Mouse (Mus musculus) G1E (cell line): ENCODE measurements around the gene Msantd2. TPM values are rescaled to one million over a fixed set of nuclear protein-coding genes. Genes with fewer than 3 reads are reported as not detected.

Experiments used
- ATAC-seq: 2 replicates; pipeline ENCODE4 v1.8.0; 2016; ENCODE audit warnings: mild to moderate bottlenecking; ENCODE audit not compliant: insufficient number of reproducible peaks, poor library complexity, low FRiP score, severe bottlenecking; ENCODE audit errors: extremely low read depth
- DNase-seq: peaks from one replicate; pipeline ENCODE4 v3.0.0; 2012; ENCODE audit warnings: low spot score
- H3K27me3 ChIP-seq: 2 replicates; pipeline ENCODE4 v1.6.1; 2012; ENCODE audit warnings: mild to moderate bottlenecking, low read length, inconsistent platforms; ENCODE audit not compliant: insufficient read depth
- H3K36me3 ChIP-seq: replicated peaks from 2 replicates; pipeline ENCODE3; 2012; ENCODE audit warnings: mild to moderate bottlenecking, inconsistent platforms
- H3K4me1 ChIP-seq: 2 replicates; pipeline ENCODE4 v1.6.1; 2012; ENCODE audit warnings: low read depth, low read length, inconsistent platforms, mixed read lengths; ENCODE audit not compliant: insufficient read depth
- H3K4me3 ChIP-seq: 2 replicates; pipeline ENCODE4 v1.5.1; 2012; ENCODE audit warnings: low read depth, mild to moderate bottlenecking, inconsistent platforms, low read length, moderate library complexity, mixed read lengths
- H3K9me3 ChIP-seq: replicated peaks from 2 replicates; pipeline ENCODE4 v1.6.1; 2012; ENCODE audit warnings: inconsistent platforms
- CTCF ChIP-seq: IDR thresholded peaks from 2 replicates; pipeline ENCODE4 v1.5.1; 2012; ENCODE audit warnings: low read depth, low read length, inconsistent platforms, mixed read lengths
- GATA1 ChIP-seq: IDR thresholded peaks from 2 replicates; pipeline ENCODE4 v1.6.1; 2012; ENCODE audit warnings: borderline replicate concordance, low read length, inconsistent platforms, mixed read lengths
- GATA2 ChIP-seq: IDR thresholded peaks from 2 replicates; pipeline ENCODE4 v1.6.1; 2012; ENCODE audit warnings: low read depth, low read length, inconsistent platforms, borderline replicate concordance
- POLR2AphosphoS5 ChIP-seq: IDR thresholded peaks from 2 replicates; pipeline ENCODE4 v1.6.1; 2012; ENCODE audit warnings: low read depth, low read length, inconsistent platforms; ENCODE audit not compliant: insufficient replicate concordance
- TAL1 ChIP-seq: conservative IDR thresholded peaks from 2 replicates; pipeline ENCODE4 v1.6.1; 2012; ENCODE audit warnings: low read depth, low read length, inconsistent platforms, mixed read lengths
- polyA plus RNA-seq: library from polyadenylated mRNA; stranded (reverse); fragments of >175 nt; gene quantifications from 2 replicates; pipeline ENCODE4 v1.2.3, GENCODE M21; 2012
- total RNA-seq, 2 experiments: library from RNA; stranded (forward) in 1 of 2; stranded (reverse) in 1 of 2; fragments of 200-1000 nt in 1 of 2; fragments of >200 nt in 1 of 2; fragmentation: Nextera tagmentation in 1 of 2; gene quantifications; 2 replicates each; pipeline ENCODE4 v1.2.3; 2014 to 2017

Gene Msantd2
- total and polyA plus RNA-seq, 3 experiments = 27.5 to 59.1 (median 49.4) TPM

DNA sequence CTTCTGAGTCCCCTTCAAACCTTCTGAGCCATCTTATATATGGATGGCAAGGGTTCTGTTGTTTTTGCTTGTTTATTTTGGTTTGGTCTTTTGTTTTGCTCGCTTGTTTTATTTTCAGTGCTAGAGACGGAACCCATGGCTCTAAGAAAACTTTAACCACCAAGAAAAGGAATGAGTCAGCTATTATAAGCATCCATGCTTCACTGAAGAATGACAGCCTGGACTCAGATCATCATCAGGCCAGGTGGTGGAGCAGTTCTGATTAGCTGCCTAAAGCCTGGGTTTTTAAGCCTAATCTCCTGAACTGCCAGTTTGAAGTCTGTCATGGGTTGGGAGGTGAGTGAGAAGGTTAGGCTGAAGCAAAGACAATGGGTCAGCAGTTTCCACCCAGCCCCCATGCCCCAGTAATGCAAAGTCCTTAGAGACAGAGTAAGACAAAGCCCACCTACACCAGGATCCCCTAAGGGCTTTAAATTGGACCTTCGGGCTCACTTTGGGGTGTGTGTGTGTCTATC, 15.5 kb upstream of the Msantd2 start:
- H3K9me3 ChIP-seq = no peaks in the 10 kb centered on the region
- H3K4me3 ChIP-seq = no peak overlapping the region
- ATAC-seq (no peak), DNase-seq (no peak)
- peaks cover 10% of the 10 kb centered on the region; the same call in 1 of the 2 replicates for H3K4me1 ChIP-seq
- peaks cover 29% of the 10 kb centered on the region for H3K27me3 ChIP-seq
- H3K36me3 ChIP-seq = no peaks in the 10 kb centered on the region
- TF ChIP-seq POLR2AphosphoS5 = no peak
- TF ChIP-seq GATA2 = no peak
- TF ChIP-seq TAL1 = no peak
- no peak for TF ChIP-seq CTCF
- TF ChIP-seq GATA1 = no peak

GRCm38 (mm10) chr9:37474923-37475322, 14.2 kb upstream of the Msantd2 start:
- no peak for ATAC-seq

DNA sequence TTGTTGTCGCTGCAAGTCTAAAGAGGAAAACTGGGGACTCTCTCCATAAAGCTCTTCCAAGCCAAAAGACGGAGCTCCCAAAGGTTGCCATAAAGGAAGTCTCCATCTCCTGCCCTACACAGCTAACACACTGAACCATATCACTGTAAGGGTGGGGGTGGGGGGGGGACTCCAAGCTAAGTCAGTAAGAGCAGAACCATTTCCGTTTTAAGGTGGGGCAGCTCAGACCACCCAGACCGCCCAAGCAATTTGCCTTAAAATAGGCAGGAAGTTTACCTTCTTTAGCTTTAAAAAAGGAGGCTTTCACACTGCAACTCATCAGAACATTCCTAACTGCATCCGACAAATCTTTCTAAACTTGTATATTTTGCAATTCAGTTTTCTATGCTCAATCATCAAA, 4.0 kb upstream of the Msantd2 start:
- no peak for TF ChIP-seq CTCF
- no peak for TF ChIP-seq POLR2AphosphoS5
- TF ChIP-seq TAL1 = no peak
- TF ChIP-seq GATA2 = no peak
- TF ChIP-seq GATA1 = no peak
- no peak for DNase-seq
- H3K27me3 ChIP-seq = peaks cover 8% of the 10 kb centered on the region
- H3K4me3 ChIP-seq = no peak overlapping the region
- no peaks in the 10 kb centered on the region for H3K9me3 ChIP-seq
- H3K36me3 ChIP-seq = no peaks in the 10 kb centered on the region
- ATAC-seq = no peak
- H3K4me1 ChIP-seq = peaks cover 16% of the 10 kb centered on the region

More at GRCm38 (mm10) chr9:37474923-37475322, 14.2 kb upstream of the Msantd2 start:
- Histone ChIP-seq H3K9me3 (no peaks in the 10 kb centered on the region), H3K27me3 (peaks cover 29% of the 10 kb centered on the region), H3K36me3 (no peaks in the 10 kb centered on the region), H3K4me1 (peaks cover 10% of the 10 kb centered on the region; the same call in 1 of the 2 replicates), H3K4me3 (no peak overlapping the region)
- no peak for DNase-seq
- TF ChIP-seq GATA1 = no peak
- TF ChIP-seq TAL1 = no peak
- no peak for TF ChIP-seq GATA2
- no peak for TF ChIP-seq POLR2AphosphoS5
- TF ChIP-seq CTCF = no peak

- TF ChIP-seq POLR2AphosphoS5 (no peak), CTCF (no peak), TAL1 (no peak), GATA2 (no peak), GATA1 (no peak)
- ATAC-seq (no peak), DNase-seq (no peak)
- no peaks in the 10 kb centered on the region for H3K9me3 ChIP-seq
- peak overlapping the region; percentile 94 for H3K4me3 ChIP-seq
- peaks cover 28% of the 10 kb centered on the region for H3K4me1 ChIP-seq
- H3K36me3 ChIP-seq = peaks cover 9% of the 10 kb centered on the region
- no peaks in the 10 kb centered on the region; the same call in 1 of the 2 replicates for H3K27me3 ChIP-seq
Measured at GRCm38 (mm10) chr9:37488041-37488440, 1.1 kb upstream of the Msantd2 start.

DNA sequence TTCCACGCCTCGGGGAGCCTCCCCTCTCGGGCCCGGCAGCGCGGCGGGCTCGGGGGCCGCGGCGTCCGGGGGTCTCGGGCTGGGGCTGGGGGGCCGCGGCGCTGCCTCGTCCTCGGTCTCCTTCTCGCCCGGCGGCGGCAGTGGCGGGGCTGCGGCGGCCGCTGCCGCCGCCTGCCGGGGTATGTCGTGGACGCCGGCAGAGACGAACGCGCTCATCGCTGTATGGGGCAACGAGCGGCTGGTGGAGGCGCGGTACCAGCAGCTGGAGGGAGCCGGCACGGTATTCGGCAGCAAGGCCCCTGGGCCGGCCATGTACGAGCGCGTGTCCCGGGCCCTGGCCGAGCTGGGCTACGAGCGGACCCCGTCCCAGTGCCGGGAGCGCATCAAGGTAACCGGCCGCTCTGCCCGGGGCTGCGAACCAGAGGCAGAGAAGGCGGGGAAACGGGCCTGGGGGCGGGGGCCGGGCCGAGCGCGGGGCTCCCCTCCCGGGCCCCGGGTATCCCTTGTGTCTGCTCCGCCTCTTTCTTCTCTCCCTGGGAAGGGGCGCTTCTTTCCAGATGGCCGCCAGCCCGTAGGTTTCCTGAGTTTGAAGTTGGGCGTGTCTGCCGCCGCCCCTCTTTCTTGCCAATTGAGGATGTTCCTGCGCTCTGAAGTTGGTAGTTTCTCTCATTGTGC, 464 bp downstream of the Msantd2 start:
- peak; percentile 42 for ATAC-seq
- Histone ChIP-seq H3K36me3 (peaks cover 21% of the 10 kb centered on the region), H3K9me3 (no peaks in the 10 kb centered on the region), H3K27me3 (no peaks in the 10 kb centered on the region), H3K4me3 (peak overlapping the region; percentile 94), H3K4me1 (peaks cover 28% of the 10 kb centered on the region)
- no peak for TF ChIP-seq GATA2
- TF ChIP-seq GATA1 = no peak
- TF ChIP-seq POLR2AphosphoS5 = no peak
- TF ChIP-seq TAL1 = no peak
- no peak for TF ChIP-seq CTCF
- peak; percentile 68 for DNase-seq

DNA sequence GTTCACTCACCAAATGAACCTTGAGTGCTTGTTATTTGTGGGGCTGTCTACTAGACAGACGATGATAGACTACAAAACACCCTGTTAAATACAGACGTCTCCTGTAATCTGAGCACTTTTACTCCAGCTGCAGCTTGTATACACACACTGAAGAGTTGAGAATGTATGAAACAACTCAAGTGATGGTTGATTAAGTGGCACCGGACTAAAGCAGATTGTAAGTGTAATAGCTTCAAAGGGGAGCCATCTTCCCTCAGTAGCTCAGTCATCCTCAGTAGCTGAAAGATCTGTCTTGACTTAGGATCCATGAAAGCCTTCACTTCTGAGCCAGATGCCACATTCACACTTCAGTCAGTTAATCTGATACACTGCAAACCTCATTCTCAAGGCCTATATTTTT, 6.6 kb downstream of the Msantd2 start:
- TF ChIP-seq TAL1 (no peak), CTCF (no peak), GATA2 (no peak), POLR2AphosphoS5 (no peak), GATA1 (no peak)
- DNase-seq (no peak), ATAC-seq (no peak)
- H3K27me3 ChIP-seq = no peaks in the 10 kb centered on the region
- H3K4me3 ChIP-seq = no peak overlapping the region
- no peaks in the 10 kb centered on the region for H3K9me3 ChIP-seq
- H3K36me3 ChIP-seq = peaks cover 47% of the 10 kb centered on the region
- H3K4me1 ChIP-seq = peaks cover 20% of the 10 kb centered on the region
